Mouse (Mus musculus): ENCODE data around the gene Cars2.
"Not testable (repeated sequence)": the region's sequence is repeated elsewhere in the genome, so short reads cannot be mapped to it uniquely, and the experiment has no call there.

Gene Cars2

DNA sequence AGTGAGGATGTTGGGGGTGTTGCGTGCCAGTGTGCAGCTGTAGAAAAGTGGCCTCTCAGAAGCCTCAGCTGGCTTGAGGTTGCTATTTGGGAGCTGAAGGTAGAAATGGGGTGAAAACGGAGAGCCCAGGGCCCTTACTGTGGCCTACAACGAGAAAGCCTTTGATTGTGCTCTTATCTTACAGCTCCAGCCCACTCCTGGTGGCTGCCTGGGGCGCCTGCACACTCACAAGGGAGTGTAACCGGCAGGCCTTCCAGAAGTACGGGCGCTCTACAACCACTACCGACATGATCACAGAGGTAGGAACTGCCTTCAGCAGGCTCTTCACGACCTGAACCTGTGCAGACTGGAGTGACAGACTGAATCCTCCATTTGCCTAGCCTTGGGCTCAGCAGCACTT lies 37.9 kb downstream of the Cars2 start:
- DNase-seq (ENCODE audit: inconsistent ontology term), result no peak

DNA sequence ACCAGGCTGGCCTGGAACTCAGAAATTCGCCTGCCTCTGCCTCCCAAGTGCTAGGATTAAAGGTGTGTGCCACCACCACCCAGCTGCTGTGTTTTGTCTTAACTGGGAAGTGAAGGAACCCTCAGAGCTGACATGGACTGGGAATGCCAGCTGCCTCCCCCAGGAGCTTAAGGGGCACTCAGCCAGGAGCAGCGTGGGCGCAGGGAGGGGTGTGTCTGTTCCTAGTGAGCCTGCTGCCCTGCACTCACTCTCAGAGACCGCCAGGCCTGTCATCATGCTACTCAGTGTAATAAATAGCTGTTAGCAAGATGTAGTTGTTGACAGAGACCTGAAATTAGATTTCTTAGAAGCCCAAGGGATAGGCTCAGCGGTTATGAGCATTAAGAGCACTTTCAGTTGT lies 39.6 kb downstream of the Cars2 start:
- no peak for DNase-seq (ENCODE audit: inconsistent ontology term)

DNA sequence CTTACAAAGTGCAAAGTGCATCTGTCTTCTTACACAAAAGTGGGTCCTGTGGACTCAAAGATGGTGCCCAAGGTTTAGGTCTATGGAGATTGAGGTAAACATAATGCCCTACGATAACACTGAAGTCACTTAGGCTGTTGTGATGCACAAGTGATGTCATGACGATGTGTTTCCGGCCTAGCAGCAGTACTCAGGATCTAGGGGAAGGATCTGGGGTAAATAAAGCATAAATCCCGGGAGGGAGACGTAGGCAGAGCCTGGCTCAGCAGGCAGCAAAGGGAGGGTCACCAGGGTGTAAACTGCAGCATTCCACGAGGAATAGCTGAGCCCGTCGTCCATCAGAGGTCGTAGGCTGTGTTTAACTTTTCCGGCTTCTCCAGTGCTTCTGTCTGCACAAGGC lies 41.7 kb downstream of the Cars2 start:
- no peak for DNase-seq (ENCODE audit: inconsistent ontology term)

DNA sequence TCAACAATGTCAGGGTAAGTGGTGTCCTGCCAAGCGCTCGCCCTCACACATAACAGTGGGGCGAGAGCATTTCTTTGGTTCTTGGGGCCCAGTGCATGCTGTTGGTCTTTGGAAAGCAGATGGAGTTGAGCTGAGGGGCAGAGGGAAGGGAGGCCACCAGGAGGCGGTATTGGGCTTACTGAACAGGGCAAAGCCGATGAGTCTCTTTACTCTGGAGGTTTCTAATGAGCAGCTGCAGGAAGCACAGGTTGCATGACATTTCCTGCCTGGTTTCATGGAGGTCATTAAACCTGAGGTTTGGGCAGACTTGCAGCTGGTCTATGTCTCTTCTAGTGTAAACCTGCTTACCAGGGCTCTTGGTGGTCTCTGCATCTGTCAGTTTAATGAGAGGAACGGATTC lies 43.8 kb downstream of the Cars2 start:
- DNase-seq (ENCODE audit: inconsistent ontology term), result peak; percentile 63

DNA sequence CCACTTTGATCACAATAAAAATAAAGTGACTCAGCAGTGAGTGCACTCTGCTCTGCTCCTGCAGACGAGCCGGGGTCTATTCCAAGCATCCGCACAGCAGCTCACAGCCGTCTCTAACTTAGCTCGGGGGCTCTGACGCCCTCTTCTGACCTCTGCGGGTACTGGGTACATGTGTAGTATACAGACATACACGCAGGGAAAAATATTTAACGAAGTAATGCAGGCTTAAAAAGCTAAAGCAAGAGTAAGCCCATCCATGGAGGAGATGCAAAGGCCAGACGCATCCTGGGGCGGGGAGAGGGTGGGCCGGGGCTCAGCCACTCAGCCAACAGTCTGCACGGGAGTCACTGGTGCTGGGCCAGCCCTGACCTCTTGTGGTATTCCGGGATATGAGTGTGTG lies 44.5 kb downstream of the Cars2 start:
- no peak for DNase-seq (ENCODE audit: inconsistent ontology term)

DNA sequence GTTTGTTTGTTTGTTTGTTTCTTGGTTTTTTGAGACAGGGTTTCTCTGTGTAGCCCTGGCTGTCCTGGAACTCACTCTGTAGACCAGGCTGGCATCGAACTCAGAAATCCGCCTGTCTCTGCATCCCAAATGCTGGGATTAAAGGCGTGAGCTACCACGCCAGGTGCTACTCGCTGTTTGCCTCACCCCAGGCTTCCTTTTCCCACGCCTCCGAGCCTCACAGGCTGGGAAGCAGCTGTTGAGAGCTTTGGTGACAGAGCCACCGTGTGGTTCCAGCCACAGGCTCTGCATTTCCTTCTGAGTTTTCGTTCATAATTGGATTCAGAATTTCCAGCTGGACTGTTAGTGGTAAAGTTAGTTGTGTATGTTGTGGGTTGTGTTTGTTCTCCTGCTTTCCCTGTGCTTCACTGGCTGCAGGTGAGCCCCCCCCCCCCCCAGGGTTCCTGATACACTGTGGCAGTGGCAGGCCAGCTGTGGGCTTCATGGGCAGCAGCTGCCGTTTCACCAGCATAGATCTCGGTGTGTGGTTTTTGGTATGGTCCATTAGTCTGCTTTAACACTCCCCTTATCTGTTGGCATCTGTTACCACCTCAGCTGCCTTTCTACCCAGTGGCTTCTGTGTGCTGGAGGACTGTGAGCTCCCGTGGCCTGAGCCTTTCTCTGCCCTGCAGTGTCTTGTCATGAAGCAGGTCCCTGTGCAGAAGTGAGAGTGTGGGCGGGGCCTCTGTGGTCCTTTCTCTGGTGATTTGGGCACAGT lies 46.9 kb downstream of the Cars2 start:
- DNase-seq (ENCODE audit: inconsistent ontology term), result no peak

DNA sequence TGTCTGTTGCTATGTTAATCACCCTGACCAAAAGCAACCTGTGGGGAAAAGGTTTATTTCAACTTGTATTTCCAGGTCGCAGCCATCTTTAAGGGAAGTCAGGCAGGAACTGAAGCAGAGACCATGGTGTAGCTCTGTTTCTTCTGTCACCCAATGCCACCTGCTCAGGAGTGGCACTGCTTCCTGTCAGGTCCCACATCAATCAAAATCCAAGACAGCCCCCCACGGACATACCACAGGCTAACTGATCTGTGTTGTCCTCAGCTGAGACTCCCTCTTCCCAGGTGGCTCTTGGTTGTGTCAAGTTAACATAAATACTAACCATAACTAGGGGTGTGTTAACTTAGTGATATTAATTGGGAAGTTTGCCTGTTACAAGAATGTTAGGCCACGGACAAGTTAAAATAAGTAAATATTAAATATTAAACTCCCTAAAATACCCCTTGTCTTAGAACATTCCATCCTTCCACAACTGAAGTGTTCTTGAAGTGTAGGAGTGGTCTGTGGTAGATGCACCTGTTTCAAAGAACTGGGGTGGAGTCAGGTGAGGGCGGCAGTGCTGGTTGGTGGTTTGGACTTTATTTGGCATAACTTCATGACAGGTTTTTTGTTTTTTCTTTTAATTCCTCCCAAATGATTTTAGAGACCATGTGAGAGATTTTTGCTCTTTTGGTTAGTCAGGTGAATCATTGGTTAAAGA lies 51.6 kb downstream of the Cars2 start:
- DNase-seq (ENCODE audit: inconsistent ontology term), result no peak

DNA sequence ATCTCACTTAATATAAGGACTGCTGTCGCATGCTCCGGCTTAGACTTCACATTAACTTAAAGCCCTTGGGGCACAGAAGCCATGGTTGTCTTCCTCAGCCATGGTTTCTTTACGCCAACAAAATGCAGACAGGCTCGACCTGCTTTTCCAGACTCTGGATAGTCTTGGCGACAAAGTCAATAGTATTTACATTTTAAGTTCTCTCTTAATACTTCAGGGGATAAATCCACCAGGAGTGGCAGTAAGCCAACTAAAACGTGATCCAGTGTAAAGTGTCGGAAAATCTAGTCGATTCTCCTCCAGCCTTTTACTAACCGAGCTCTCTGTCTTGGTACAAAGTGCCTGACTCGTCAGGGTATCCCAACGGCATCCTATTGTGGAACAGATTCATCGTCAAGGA lies 52.3 kb downstream of the Cars2 start:
- no peak for DNase-seq (ENCODE audit: inconsistent ontology term)

DNA sequence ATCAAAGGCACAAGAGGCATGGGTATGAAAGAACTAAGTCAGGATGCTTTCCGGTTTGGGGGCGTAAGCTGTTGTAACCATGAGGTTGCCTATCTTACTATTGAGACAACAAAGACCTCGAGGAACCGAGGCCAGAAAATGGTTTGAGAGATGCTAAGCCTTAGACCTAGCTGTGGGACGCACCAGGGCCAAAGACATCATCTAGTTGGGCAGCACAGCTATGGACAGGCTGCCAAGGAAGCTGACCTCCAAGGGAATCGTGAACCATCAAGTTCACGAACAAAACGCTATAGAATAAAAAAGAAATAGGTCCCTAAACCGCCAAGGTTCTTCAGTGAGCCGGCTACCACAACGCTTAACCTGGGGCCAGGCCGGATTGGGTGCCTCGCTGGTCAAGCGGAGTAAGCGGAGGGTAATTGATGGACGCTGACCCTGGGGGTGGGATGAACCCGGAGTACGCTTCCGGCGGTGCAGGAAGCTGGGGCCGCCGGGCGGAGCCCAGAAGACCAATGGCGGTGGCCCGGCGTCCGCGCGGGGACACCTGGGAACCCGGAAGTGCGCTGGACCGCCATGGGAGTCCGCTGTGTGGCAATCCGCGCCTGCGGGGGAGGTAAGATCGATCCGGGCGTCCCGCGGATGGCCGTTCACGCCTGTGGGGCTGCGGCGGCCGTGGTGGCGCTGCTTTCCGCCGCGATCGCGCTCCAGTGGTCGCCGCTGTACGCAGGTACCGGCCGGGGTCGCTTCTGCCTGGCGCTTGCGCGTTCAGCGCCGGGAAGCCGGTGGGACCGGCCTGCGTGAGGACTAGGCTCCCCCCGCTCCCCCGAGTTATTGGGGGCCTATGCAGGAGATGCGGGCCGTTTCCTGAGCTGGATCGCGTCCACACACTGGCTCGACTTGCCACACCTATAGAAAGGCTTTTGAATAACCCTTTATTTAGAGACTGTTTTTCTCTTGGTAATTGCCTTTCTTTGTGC lies 53.3 kb downstream of the Cars2 start, which contains the start of gene Naxd:
Gene Naxd, plus strand, starts transcription at position 490 of the 974 bp plus-strand sequence.
- peak; percentile 97 for DNase-seq (ENCODE audit: inconsistent ontology term)

DNA sequence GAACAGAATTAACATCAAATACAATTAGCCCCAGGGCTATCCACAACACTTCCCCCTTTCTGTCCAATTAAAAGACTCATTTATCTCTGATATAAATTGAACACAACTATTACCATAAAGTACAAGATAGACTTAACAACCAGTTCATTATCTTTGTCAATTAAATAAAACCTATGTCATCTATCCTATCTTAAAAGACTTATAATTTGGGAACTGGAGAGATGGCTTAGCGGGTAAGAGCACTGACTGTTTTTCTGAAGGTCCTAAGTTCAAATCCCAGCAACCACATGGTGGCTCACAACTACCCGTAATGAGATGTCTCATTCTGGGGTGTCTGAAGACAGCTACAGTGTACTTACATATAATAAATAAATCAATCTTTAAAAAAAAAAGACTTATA lies 58.2 kb downstream of the Cars2 start:
- not testable (repeated sequence) for DNase-seq (ENCODE audit: inconsistent ontology term)

DNA sequence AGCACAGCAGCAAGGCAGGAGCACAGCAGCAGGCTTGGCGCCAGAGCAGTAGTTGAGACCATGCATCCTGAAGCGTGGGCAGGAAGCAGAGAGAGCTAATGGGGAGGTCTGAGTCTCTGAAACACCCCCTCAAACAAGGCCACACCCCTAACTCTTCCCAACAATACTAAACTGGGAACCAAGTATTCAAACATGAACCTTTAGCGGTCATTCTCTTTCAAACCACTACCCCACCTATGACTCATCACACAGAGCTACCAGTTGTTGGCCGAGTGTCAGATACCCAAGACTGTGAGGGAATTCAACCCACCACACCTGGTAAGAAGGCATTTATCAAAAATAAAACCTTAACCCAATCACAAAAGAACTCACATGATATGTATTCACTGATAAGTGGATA lies 63.4 kb downstream of the Cars2 start:
- DNase-seq (ENCODE audit: inconsistent ontology term), result no peak

DNA sequence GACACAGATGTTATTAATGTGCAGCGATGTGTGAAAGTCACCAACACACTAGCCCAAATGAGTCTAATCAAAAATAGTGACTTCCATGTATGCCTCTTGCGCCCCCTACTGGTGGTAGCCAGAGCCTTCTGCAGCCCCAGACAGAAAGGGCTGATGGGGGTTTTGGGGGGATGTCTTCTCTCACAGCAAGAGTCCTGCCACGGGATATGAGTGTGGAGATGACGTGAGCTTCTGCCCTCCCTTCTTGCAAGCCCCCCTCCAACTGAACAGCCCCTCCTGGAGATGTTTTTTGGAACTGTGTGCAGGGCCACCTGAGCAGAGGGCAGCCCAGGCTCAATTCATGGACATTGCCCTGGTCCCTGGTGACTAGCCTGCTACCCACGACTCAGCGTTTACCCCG lies 64.4 kb downstream of the Cars2 start:
- no peak for DNase-seq (ENCODE audit: inconsistent ontology term)

DNA sequence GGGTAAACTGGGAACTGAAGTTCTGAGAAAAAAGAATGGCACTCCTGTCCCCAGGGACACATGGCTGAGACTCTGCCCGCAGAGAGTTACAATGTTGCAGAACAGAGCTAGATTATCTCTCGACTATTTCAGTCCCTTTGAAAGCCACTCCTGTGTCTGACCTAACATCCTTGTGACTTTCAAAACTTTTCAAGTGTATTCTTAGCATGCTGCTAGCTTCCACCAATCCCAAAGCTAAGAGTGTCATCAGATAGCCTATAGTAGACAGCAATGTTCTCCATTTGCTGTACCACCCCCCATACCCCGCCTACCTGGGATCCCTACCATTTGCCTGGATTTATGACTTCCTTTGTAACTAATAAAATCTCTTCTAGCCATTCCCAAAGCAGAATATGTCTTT lies 68.0 kb downstream of the Cars2 start:
- DNase-seq (ENCODE audit: inconsistent ontology term), result no peak

DNA sequence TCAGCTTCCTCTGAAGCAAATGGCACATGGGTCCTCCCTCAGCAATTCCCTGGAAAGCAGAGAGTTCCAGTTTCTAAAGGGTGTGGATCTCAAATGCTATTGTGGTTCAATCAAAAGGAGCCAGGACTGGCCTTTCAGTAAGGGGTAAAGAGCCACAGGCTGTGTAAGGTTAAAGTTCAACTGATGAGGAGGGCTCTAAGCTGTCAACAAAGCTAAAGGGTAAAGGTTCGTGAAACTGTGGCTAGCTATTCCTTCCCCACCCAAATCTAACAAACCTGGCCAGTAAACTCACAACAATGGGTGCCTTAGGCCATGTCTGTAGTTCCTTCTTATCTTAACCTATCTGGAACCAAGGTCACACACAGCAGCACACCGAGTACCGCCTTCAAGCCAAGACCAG lies 68.7 kb downstream of the Cars2 start:
- DNase-seq (ENCODE audit: inconsistent ontology term), result no peak

DNA sequence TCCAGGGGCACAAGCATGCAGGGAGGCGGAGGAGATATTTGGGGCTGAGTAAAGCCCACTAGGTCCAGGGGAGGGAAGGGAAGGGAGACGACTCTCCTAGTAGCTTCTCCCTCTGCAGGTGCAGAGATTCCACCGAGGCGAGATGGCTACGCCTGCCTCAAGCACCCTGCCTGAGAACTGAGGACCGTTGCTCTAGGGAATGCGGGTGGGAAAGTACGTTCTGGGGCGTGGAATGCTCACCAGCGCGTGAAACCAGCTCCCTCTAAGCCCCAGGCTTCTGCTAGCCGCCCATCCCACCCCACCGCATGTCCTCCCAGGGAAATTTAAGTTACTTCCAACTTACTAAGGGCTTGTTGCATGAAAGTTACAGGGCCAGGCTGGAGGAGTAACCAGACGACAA lies 71.0 kb downstream of the Cars2 start:
- no peak for DNase-seq (ENCODE audit: inconsistent ontology term)

DNA sequence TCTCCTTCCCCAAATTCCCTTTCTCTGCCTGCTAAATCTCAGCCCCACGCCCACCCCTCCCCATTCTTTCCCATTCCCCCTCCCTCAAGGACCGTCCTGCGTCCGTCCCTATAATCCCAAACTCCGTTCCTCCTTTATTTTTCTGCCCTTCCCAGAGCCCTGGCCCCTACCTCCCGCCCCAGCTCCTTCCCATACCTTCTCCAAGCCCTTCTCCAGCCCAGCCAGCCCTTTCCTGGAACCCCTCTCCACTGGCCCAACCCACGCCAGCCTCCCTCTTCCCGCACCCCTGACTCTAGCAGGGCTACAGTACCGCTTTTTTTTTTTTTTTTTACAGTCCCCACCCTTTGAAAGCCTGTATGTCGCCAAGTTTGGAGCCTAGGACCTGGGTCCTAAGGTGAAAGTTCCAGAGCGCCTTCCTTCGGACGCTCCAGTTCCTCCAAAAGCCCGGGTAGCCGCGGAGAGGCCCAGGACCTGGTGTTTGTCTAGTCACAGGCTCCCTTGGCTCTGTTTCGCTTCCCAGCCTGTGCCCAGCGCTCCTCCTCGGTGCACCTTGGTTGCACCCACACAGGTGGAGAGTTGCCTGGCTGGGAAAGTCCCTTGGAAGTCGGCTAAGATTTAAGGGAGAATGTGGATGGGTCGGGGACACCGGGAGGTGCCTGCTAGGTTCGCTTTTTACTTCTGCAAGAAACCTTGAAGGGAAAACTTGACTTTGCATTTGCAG lies 71.6 kb downstream of the Cars2 start:
- no peak for DNase-seq (ENCODE audit: inconsistent ontology term)

DNA sequence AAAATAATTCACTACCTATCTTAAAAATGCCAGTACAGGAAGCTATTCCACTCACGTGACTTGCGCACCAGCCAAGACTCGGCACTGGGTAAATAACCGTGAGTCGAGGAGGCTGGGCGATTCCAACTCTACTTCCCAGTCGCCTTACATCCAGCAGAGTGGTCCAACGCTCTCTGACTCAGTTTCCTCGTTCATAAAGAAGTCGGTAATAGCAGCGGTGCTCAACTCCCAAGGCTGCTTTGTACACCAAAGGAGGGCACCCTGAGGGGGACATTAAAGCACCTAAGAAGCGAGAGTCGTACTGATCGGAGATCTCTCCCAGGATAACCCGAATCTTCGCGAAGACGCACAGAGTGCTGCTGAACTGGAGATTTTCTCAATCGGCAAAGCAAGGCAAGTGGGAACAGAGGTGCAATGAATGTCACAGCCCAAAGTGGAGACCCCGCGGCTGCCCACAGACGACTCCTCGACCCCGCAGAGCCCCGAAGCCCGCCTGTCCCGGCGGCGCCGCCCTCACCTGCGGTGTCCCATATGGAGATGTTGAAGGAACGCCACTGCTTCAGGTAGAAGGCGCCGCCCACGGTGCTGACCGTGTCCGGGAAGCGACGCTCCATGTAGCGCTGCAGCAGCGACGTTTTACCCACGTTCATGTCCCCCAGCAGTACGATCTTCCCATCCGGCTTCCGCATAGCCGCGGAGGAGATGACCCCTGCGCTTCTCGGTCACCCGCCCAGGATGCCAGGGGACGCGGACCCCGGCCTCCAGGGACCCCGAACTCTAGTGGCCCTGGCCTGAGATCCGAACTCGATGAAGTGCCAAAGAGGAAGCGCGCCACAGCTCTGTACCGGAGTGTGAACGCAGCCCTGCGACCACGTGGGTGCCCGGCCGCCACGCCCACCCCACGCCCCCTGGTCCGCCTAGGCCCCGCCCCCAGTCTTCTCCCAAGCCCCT lies 72.5 kb downstream of the Cars2 start, which contains the start of gene Rab20:
Gene Rab20, minus strand, starts transcription at position 900 of the 951 bp plus-strand sequence.
- DNase-seq (ENCODE audit: inconsistent ontology term), result peak; percentile 80

DNA sequence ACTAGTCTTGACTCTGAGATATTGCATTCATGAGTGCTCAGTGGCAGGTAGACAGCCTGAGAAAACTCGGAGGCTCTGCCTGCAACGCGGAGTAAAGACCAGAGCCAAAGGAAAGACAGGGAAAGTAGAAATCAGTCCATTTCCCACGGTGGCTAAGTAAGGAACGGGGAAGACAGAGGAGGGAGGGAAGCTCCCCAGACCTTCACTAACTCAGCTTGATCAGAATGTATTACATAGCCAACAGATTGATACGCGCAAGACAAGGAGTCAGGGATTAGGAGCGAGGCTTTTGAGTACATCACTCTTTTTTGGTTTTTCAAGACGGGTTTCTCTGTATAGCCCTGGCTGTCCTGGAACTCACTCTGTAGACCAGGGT lies 73.4 kb downstream of the Cars2 start:
- no peak for DNase-seq (ENCODE audit: inconsistent ontology term)

DNA sequence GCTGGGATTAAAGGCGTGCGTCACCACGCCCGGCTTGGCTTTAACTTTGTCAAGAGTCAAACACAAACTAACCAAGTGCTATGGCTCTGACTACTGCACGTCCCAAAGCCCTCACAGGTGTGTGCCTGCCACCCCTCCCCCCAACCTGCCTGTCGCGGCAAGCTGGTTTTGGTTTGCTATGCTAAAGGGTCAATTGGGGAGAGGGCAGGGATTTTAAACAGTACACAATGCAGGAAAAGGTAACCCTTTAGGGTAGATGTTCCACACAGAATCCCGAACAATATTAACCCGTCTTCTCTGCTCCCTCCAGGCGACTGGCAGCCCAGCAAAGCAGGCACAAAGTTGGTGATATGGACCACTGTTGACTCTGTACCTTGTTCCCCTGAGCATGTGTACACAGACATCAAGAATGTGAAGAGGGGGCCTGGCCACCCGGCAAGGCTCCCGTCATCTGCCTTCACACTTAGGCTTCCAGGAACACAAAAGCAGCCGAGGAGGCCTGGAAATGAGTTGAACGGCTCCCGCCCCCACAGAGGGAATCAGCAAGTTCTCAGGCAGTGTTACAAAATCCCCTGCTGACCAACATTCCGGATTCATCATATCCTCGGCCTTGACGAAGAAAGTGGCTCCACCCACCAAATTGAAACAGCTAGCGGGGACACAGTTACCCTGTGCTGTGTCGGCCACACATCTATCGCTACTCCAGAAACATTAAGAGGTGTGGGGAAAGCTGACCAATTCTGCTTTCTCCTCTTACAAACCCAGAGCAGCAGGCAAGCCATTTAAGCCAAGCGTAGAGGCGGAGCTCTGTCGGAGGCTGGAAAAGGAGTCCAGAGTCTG lies 74.0 kb downstream of the Cars2 start:
- DNase-seq (ENCODE audit: inconsistent ontology term), result peak; percentile 93

Data from Muller cell, postnatal 12 days (primary cell).